Mouse (Mus musculus) midbrain, postnatal 0 days (tissue): Measurements from ENCODE around the gene Khdc1c. TPM values are rescaled to one million over a fixed set of nuclear protein-coding genes. Genes with fewer than 3 reads are reported as not detected.
A peak's percentile ranks its signal among the peaks of the same experiment; 100 is the strongest.

Experiments used
- ATAC-seq: fragments of 200-750 bp; cut with Nextera tagmentation; 2 replicates; pipeline ENCODE4 v1.8.0; 2017; ENCODE audit warnings: moderate number of reproducible peaks, mild to moderate bottlenecking, moderate TSS enrichment, moderate library complexity; ENCODE audit not compliant: low FRiP score
- DNase-seq: peaks from one replicate; pipeline ENCODE4 v3.0.0-alpha.2; 2015; ENCODE audit warnings: low spot score
- H3K27ac ChIP-seq: fragments of 300-500 bp; sonication (generic); 2 replicates; pipeline ENCODE4 v1.5.1; 2014; ENCODE audit warnings: low read depth, mild to moderate bottlenecking, low read length, mixed read lengths
- H3K27me3 ChIP-seq: fragments of 300-500 bp; sonication (generic); 2 replicates; pipeline ENCODE4 v1.6.1; 2014; ENCODE audit warnings: low read length, control low read depth, mixed read lengths; ENCODE audit not compliant: insufficient read depth
- H3K36me3 ChIP-seq: fragments of 300-500 bp; sonication (generic); 2 replicates; pipeline ENCODE4 v1.6.1; 2014; ENCODE audit warnings: low read length, control low read depth, mixed read lengths; ENCODE audit not compliant: insufficient read depth
- H3K4me1 ChIP-seq: fragments of 300-500 bp; sonication (generic); 2 replicates; pipeline ENCODE4 v1.6.1; 2014; ENCODE audit warnings: mild to moderate bottlenecking, control low read depth, antibody characterized with exemption, low read length, mixed read lengths; ENCODE audit not compliant: insufficient read depth
- H3K4me2 ChIP-seq: fragments of 300-500 bp; sonication (generic); 2 replicates; pipeline ENCODE4 v1.6.1; 2014; ENCODE audit warnings: low read depth, mild to moderate bottlenecking, low read length, mixed read lengths; ENCODE audit not compliant: poor library complexity, severe bottlenecking
- H3K4me3 ChIP-seq: fragments of 300-500 bp; sonication (generic); 2 replicates; pipeline ENCODE4 v1.5.1; 2014; ENCODE audit warnings: low read depth, mild to moderate bottlenecking, low read length, moderate library complexity
- H3K9ac ChIP-seq: fragments of 300-500 bp; sonication (generic); replicated peaks from 2 replicates; pipeline ENCODE4 v1.6.1; 2014; ENCODE audit warnings: mild to moderate bottlenecking, low read length, moderate library complexity, mixed read lengths; ENCODE audit not compliant: poor library complexity, severe bottlenecking
- H3K9me3 ChIP-seq: fragments of 300-500 bp; sonication (generic); 2 replicates; pipeline ENCODE4 v1.6.1; 2016; ENCODE audit warnings: low read length, control low read depth
- CTCF ChIP-seq: IDR thresholded peaks from 2 replicates; pipeline ENCODE4 v1.5.1; 2016; ENCODE audit warnings: antibody characterized with exemption, mild to moderate bottlenecking
- WGBS: fragments of 180-500 bp; shearing (Covaris S2); extraction: QIAGEN DNeasy Blood & Tissue Kit; methylation state at CpG from one replicate; pipeline ENCODE4 v1.1.7; 2014; 5-methylcytosine and 5-hydroxymethylcytosine counted together
- polyA plus RNA-seq: library from polyadenylated mRNA; unstranded; fragments of >200 nt; fragmentation: Nextera tagmentation; extraction: Ambion mirVana; gene quantifications from 2 replicates; pipeline ENCODE4 v1.2.1, GENCODE M21; 2015
- total RNA-seq: library from RNA; depleted of rRNA; stranded (reverse); fragments of >200 nt; gene quantifications from 2 replicates; pipeline ENCODE4 v1.2.3, GENCODE M21; 2014

Khdc1c gene
- total and polyA plus RNA-seq, 2 experiments from 2014 or later, result not detected

DNA sequence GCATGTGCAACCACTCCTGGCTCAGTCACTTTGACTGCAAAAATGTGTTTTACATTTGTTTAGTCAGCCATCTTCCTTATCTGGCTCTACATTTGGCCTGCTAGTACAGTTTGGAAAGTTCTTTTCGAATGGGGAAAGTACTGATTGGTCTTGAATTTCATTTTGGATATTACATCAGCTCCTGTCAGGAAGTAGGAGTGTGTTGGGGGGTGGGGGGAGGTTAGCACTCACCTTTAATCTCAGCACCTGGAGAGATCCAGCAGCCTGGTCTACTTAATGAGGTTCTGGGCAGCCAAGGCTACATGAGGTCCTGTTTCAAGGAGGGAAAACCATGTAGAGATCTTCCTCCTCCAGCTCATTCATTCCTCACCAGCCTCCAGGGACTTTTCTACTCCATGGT lies 15.1 kb downstream of the Khdc1c start, which contains the start of gene Khdc1b:
Gene Khdc1b (plus strand): TSS at position 301 of the 400 bp plus-strand sequence.
- Histone ChIP-seq H3K9me3 (no peaks in the 10 kb centered on the region), H3K9ac (no peak within 1 kb of the TSS), H3K27me3 (no peaks in the 10 kb centered on the region), H3K27ac (no peak within 1 kb of the TSS), H3K36me3 (no peaks in the 10 kb centered on the region), H3K4me1 (no peaks in the 10 kb centered on the region), H3K4me3 (no peak within 1 kb of the TSS), H3K4me2 (no peak within 1 kb of the TSS)
- DNase-seq (no peak), ATAC-seq (no peak)
- no peak for TF ChIP-seq CTCF
- WGBS, result 94% methylated on average over 1 of the region's 1 CpGs

GRCm38 (mm10) chr1:21391138-21391671 lies 23.1 kb downstream of the Khdc1c start:
- Histone ChIP-seq H3K27me3 (no peaks in the 10 kb centered on the region), H3K9ac (no peak overlapping the region), H3K9me3 (no peaks in the 10 kb centered on the region), H3K27ac (no peak overlapping the region), H3K4me1 (no peaks in the 10 kb centered on the region), H3K36me3 (no peaks in the 10 kb centered on the region), H3K4me3 (no peak overlapping the region), H3K4me2 (no peak overlapping the region)
- no peak for TF ChIP-seq CTCF
- DNase-seq, result no peak
- 81% methylated on average over 6 of the region's 6 CpGs for WGBS
- no peak for ATAC-seq

GRCm38 (mm10) chr1:21402804-21403203 lies 34.7 kb downstream of the Khdc1c start:
- TF ChIP-seq CTCF, result no peak
- DNase-seq, result no peak

DNA sequence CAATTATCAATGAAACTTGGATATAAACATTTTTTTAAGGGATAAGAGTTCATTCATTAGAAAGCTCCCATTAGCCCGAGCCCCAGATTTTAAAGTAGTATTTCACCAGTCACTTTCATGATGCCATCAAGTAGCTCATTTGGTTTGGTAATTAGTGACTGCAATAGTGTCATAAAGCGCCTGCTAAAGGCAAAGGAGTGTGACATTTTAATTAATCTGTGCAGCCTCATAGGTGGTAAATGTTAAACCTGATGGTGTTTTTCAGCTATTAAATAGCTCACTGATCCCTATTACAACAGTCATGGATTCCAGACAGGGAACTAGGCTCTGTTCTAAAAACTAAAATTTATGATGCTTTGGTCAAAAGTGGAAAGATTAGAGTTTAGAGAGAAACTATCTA lies 39.1 kb downstream of the Khdc1c start:
- TF ChIP-seq CTCF, result no peak
- 64% methylated on average over 2 of the region's 2 CpGs for WGBS

More at GRCm38 (mm10) chr1:21402804-21403203, 34.7 kb downstream of the Khdc1c start:
- WGBS, result 82% methylated on average over 8 of the region's 8 CpGs
- no peaks in the 10 kb centered on the region for H3K27me3 ChIP-seq
- H3K4me3 ChIP-seq, result no peak overlapping the region
- H3K9ac ChIP-seq, result no peak overlapping the region
- H3K4me2 ChIP-seq, result no peak overlapping the region
- ATAC-seq, result no peak
- no peaks in the 10 kb centered on the region for H3K36me3 ChIP-seq
- no peak overlapping the region for H3K27ac ChIP-seq
- H3K4me1 ChIP-seq, result no peaks in the 10 kb centered on the region
- H3K9me3 ChIP-seq, result no peaks in the 10 kb centered on the region

DNA sequence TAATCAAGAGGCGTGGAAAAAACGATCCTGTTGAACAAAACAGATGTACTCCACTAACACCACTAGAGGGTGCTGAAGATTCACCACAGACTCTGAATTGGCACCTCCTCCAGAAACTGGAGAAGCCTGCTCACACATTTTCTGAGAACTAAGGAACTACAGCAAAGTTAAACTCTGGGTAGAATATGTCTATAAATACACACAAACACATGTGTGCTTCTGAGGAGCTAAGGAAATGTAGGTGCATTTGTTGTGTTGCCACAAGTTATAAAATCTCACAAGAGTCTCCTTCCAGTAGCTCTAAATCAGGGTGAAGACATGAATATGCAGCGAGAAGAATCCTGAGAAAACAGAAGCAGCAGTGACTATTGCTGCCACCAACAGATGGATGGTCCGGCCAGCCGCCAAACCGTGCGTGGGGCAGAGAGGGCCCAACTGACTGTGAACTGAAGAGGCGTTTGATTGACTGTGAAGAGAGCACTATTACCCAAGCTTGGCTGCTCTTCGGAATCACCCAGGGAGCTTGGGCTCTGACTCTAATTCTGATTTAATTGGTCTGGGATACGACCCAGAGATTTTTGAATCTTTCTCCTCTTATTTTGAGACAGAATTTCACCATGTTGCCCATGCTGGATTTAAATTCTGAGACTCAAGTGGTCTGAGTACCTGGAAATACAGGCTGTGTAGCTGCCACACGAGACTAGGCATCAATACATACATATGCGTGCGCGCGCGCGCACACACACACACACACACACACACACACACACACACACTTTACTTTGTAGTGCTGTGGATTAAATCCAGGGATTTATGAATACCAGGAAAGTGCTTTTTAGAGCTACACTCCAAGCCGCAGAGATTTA lies 43.4 kb downstream of the Khdc1c start:
- no peaks in the 10 kb centered on the region for H3K4me1 ChIP-seq
- TF ChIP-seq CTCF, result peak; percentile 97
- no peak overlapping the region for H3K4me3 ChIP-seq
- 50% methylated on average over 18 of the region's 18 CpGs for WGBS
- no peak overlapping the region for H3K27ac ChIP-seq
- DNase-seq, result peak; percentile 96
- peak; percentile 89 for ATAC-seq
- no peaks in the 10 kb centered on the region for H3K27me3 ChIP-seq
- no peak overlapping the region for H3K9ac ChIP-seq
- no peaks in the 10 kb centered on the region for H3K9me3 ChIP-seq
- H3K4me2 ChIP-seq, result 0 out of 2 replicates have a peak overlapping the region, but pooled peaks have one; percentile 20
- no peaks in the 10 kb centered on the region for H3K36me3 ChIP-seq

More for the DNA sequence above, 39.1 kb downstream of the Khdc1c start:
- DNase-seq (peak; percentile 17), ATAC-seq (no peak)
- Histone ChIP-seq H3K36me3 (no peaks in the 10 kb centered on the region), H3K9ac (no peak overlapping the region), H3K27ac (no peak overlapping the region), H3K4me2 (no peak overlapping the region), H3K4me3 (no peak overlapping the region), H3K27me3 (no peaks in the 10 kb centered on the region), H3K4me1 (no peaks in the 10 kb centered on the region), H3K9me3 (no peaks in the 10 kb centered on the region)

DNA sequence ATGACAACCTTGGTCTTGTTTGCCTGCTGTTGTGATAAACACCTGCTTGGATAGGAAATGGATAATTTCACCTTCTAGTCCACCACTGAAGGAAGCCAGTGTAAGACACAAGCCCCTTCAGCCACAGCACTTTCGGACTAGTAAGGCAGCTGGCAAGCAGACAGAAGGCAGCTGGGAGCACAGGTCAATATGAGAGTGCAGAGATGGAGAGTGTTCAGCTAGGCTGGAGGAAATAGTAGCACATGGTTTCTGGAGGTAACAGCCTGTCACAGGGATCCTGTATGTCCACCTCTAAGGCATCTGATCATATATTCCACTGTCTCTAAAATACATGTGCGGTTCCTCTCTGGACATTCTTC lies 44.0 kb downstream of the Khdc1c start:
- no peaks in the 10 kb centered on the region for H3K9me3 ChIP-seq
- TF ChIP-seq CTCF, result no peak
- H3K4me3 ChIP-seq, result no peak overlapping the region
- H3K27ac ChIP-seq, result no peak overlapping the region
- no peaks in the 10 kb centered on the region for H3K4me1 ChIP-seq
- no peak overlapping the region for H3K4me2 ChIP-seq
- 82% methylated on average over 2 of the region's 2 CpGs for WGBS
- no peaks in the 10 kb centered on the region for H3K27me3 ChIP-seq
- no peak overlapping the region for H3K9ac ChIP-seq
- DNase-seq, result peak; percentile 18
- H3K36me3 ChIP-seq, result no peaks in the 10 kb centered on the region
- ATAC-seq, result no peak
